Mouse (Mus musculus): ENCODE measurements at regions not wholly inside any gene's neighbourhood (a gene's known extent, or its start where the extent isn't known, plus 50 kb on each side); places are given as distances from the start of the nearest gene placed in this dataset.

GRCm38 (mm10) chr19:26051478-26052215 lies 379.4 kb downstream of the Dmrt2 start:
- no peak for DNase-seq

- DNase-seq, result no peak
Measured at GRCm38 (mm10) chr19:26059668-26060067, 387.5 kb downstream of the Dmrt2 start.

- DNase-seq, result no peak
Measured at GRCm38 (mm10) chr19:26068553-26068952, 396.3 kb downstream of the Dmrt2 start.

GRCm38 (mm10) chr19:26069908-26070307 lies 397.7 kb downstream of the Dmrt2 start:
- peak in 1 of 2 experiments; percentile 5 for DNase-seq

GRCm38 (mm10) chr19:26088318-26088717 lies 416.1 kb downstream of the Dmrt2 start:
- DNase-seq, result no peak

GRCm38 (mm10) chr19:26091386-26091785 lies 419.2 kb downstream of the Dmrt2 start:
- DNase-seq, result no peak

- no peak for DNase-seq
Measured at GRCm38 (mm10) chr19:26093844-26094243, 421.6 kb downstream of the Dmrt2 start.

GRCm38 (mm10) chr19:26114326-26114725 lies 442.1 kb downstream of the Dmrt2 start:
- no peak for DNase-seq

- DNase-seq, result no peak
Measured at GRCm38 (mm10) chr19:26128423-26128822, 456.2 kb downstream of the Dmrt2 start.

GRCm38 (mm10) chr19:26134385-26134784 lies 462.2 kb downstream of the Dmrt2 start:
- no peak for DNase-seq

- no peak for DNase-seq
Measured at GRCm38 (mm10) chr19:26135398-26136104, 463.3 kb downstream of the Dmrt2 start.

GRCm38 (mm10) chr19:26140647-26141046 lies 464.2 kb upstream of the Smarca2 start:
- no peak for DNase-seq

GRCm38 (mm10) chr19:26143539-26143938 lies 461.3 kb upstream of the Smarca2 start:
- no peak for DNase-seq

GRCm38 (mm10) chr19:26151216-26151615 lies 453.6 kb upstream of the Smarca2 start:
- DNase-seq, result no peak

- DNase-seq, result no peak
Measured at GRCm38 (mm10) chr19:26164993-26165392, 439.9 kb upstream of the Smarca2 start.

- DNase-seq, result no peak
Measured at GRCm38 (mm10) chr19:26181774-26182173, 423.1 kb upstream of the Smarca2 start.

GRCm38 (mm10) chr19:26185012-26185411 lies 419.8 kb upstream of the Smarca2 start:
- no peak for DNase-seq

GRCm38 (mm10) chr19:26190803-26191202 lies 414.0 kb upstream of the Smarca2 start:
- DNase-seq, result no peak

GRCm38 (mm10) chr19:26193664-26194063 lies 411.2 kb upstream of the Smarca2 start:
- no peak for DNase-seq

- no peak for DNase-seq
Measured at GRCm38 (mm10) chr19:26208760-26209159, 396.1 kb upstream of the Smarca2 start.

GRCm38 (mm10) chr19:26234539-26234938 lies 370.3 kb upstream of the Smarca2 start:
- DNase-seq, result no peak

GRCm38 (mm10) chr19:26244067-26244466 lies 360.8 kb upstream of the Smarca2 start:
- no peak for DNase-seq

GRCm38 (mm10) chr19:26249751-26250150 lies 355.1 kb upstream of the Smarca2 start:
- no peak for DNase-seq

GRCm38 (mm10) chr19:26258677-26259076 lies 346.2 kb upstream of the Smarca2 start:
- DNase-seq, result no peak
